Mouse (Mus musculus) heart, adult 2 months (tissue): ENCODE results near the gene Dhx58. TPM values are rescaled to one million over a fixed set of nuclear protein-coding genes. Genes with fewer than 3 reads are reported as not detected.

Source experiments
- DNase-seq, 2 experiments: peaks; one replicate each; pipeline ENCODE4 v3.0.0; 2021
- H3K27ac ChIP-seq: fragments of 200-600 bp; 2 replicates; pipeline ENCODE4 v1.8.1; 2022
- H3K27me3 ChIP-seq: fragments of 200-500 bp; 2 replicates; pipeline ENCODE4 v1.6.1; 2012; ENCODE audit warnings: mild to moderate bottlenecking, low read length, inconsistent platforms, mixed read lengths; ENCODE audit not compliant: control insufficient read depth, insufficient read depth
- H3K36me3 ChIP-seq: fragments of 200-500 bp; 2 replicates; pipeline ENCODE4 v1.6.1; 2012; ENCODE audit warnings: low read length, inconsistent platforms; ENCODE audit not compliant: control insufficient read depth, insufficient read depth
- H3K4me1 ChIP-seq: fragments of 200-500 bp; 2 replicates; pipeline ENCODE4 v1.6.1; 2011; ENCODE audit warnings: low read length; ENCODE audit not compliant: control insufficient read depth, insufficient read depth
- H3K4me3 ChIP-seq: fragments of 200-600 bp; 2 replicates; pipeline ENCODE4 v1.8.1; 2022
- H3K79me2 ChIP-seq: fragments of 200-500 bp; replicated peaks from 2 replicates; pipeline ENCODE4 v1.6.1; 2012; ENCODE audit warnings: mild to moderate bottlenecking, inconsistent platforms, low read length, moderate library complexity, mixed read lengths; ENCODE audit not compliant: control insufficient read depth, insufficient read depth
- H3K9ac ChIP-seq: fragments of 200-500 bp; 2 replicates; pipeline ENCODE4 v1.6.1; 2012; ENCODE audit warnings: low read depth, mild to moderate bottlenecking, control low read depth, inconsistent platforms, low read length, mixed read lengths
- CTCF ChIP-seq: fragments of 200-600 bp; IDR thresholded peaks from 2 replicates; pipeline ENCODE4 v1.8.1; 2022; ENCODE audit warnings: antibody characterized with exemption, mild to moderate bottlenecking, moderate library complexity
- EP300 ChIP-seq: fragments of 200-500 bp; IDR thresholded peaks from 2 replicates; pipeline ENCODE4 v1.6.1; 2011; ENCODE audit warnings: low read depth, low read length, control low read depth; ENCODE audit not compliant: insufficient read depth
- POLR2A ChIP-seq: fragments of 200-500 bp; IDR thresholded peaks from 2 replicates; pipeline ENCODE4 v1.6.1; 2011; ENCODE audit warnings: mild to moderate bottlenecking, low read depth, low read length, control low read depth; ENCODE audit not compliant: insufficient read depth
- WGBS: fragments of 180-500 bp; shearing (Covaris S2); methylation state at CpG from one replicate; pipeline ENCODE4 v1.1.7; 2018; 5-methylcytosine and 5-hydroxymethylcytosine counted together
- intact Hi-C: fragments of 180-260 bp; cut with DNase I; formaldehyde crosslinking; loops from one replicate; pipeline ENCODE4 v1.15.1; 2025
- polyA plus RNA-seq: library from polyadenylated mRNA; depleted of rRNA; stranded (reverse); fragments of >200 nt; gene quantifications from 2 replicates; pipeline ENCODE4 v1.2.3, GENCODE M21; 2012
- total RNA-seq, 2 experiments: library from RNA; stranded (reverse); gene quantifications; 2 replicates each; pipeline ENCODE4 v1.2.3; 2021

Dhx58 gene
- total and polyA plus RNA-seq, 3 experiments: 0.55 to 2.8 (median 0.70) TPM

- Histone ChIP-seq H3K27me3 (no peaks in the 10 kb centered on the region), H3K4me1 (peaks cover 32% of the 10 kb centered on the region), H3K27ac (no peak overlapping the region), H3K36me3 (peaks cover 22% of the 10 kb centered on the region), H3K9ac (no peak overlapping the region), H3K4me3 (no peak overlapping the region), H3K79me2 (no peaks in the 10 kb centered on the region)
- no peak for TF ChIP-seq CTCF
- TF ChIP-seq POLR2A: no peak
- no peak for TF ChIP-seq EP300
- no peak for DNase-seq
- intact Hi-C loops: loop anchor here (1.0 to 10.0 kb wide), 2 partner anchors 21 to 458 kb away; partner anchors contain the start of genes Ccr10, Cntnap1 and Plekhh3
- 76% methylated on average over 3 of the region's 3 CpGs for WGBS
Observed at GRCm38 (mm10) chr11:100716649-100717048, 12.6 kb upstream of the Dhx58 start.

DNA sequence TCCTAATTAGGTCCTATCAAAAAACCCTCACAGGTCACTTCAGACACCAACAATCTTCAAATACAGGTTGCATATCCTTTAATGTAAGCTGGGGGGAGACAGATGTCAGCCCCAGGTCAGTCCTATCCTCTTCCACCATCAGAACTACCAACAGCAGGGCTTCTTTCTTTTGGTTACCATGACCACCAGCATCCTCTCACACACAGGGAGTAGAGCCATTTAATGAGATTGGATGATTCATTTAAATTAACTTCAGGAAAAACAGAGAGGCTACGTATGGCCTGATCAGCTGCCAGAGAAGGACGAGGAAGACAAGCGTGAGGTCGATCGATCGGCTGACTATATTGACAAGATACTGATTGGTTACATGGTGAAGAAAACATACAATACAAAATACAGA, 10.9 kb upstream of the Dhx58 start:
- no peak overlapping the region; the same call in 1 of the 2 replicates for H3K27ac ChIP-seq
- H3K9ac ChIP-seq: no peak overlapping the region
- H3K4me1 ChIP-seq: peaks cover 18% of the 10 kb centered on the region
- H3K79me2 ChIP-seq: no peaks in the 10 kb centered on the region
- WGBS: 91% methylated on average over 6 of the region's 6 CpGs
- no peak for TF ChIP-seq EP300
- no peak for TF ChIP-seq CTCF
- TF ChIP-seq POLR2A: no peak
- no peak overlapping the region for H3K4me3 ChIP-seq
- DNase-seq: no peak
- H3K36me3 ChIP-seq: peaks cover 11% of the 10 kb centered on the region; the same call in 1 of the 2 replicates
- intact Hi-C loops: loop anchor here (1.0 to 10.0 kb wide), 3 partner anchors 46 to 460 kb away; partner anchors contain the start of genes Ccr10, Cntnap1 and Plekhh3
- no peaks in the 10 kb centered on the region for H3K27me3 ChIP-seq

- Histone ChIP-seq H3K79me2 (no peaks in the 10 kb centered on the region), H3K36me3 (peaks cover 7% of the 10 kb centered on the region; the same call in 1 of the 2 replicates), H3K27ac (peak overlapping the region; percentile 89), H3K9ac (peak overlapping the region; percentile 11; the same call in 1 of the 2 replicates), H3K4me3 (peak overlapping the region; percentile 53), H3K27me3 (no peaks in the 10 kb centered on the region), H3K4me1 (peaks cover 14% of the 10 kb centered on the region)
- TF ChIP-seq CTCF (peak; percentile 91), EP300 (peak; percentile 93), POLR2A (no peak)
- WGBS: 36% methylated on average over 6 of the region's 6 CpGs
- intact Hi-C loops: loop anchor here (1.0 to 10.0 kb wide), 3 partner anchors 47 to 460 kb away; partner anchors contain the start of genes Ccr10, Cntnap1 and Plekhh3
- peak; percentile 82 to 85 for DNase-seq
Observed at GRCm38 (mm10) chr11:100714534-100714915, 10.5 kb upstream of the Dhx58 start.

GRCm38 (mm10) chr11:100713735-100714533, 9.9 kb upstream of the Dhx58 start, which contains the start of gene Hspb9:
Gene Hspb9, plus strand, starts transcription at chr11:100713850.
- DNase-seq: peak; percentile 85 to 88
- no peaks in the 10 kb centered on the region for H3K79me2 ChIP-seq
- H3K27me3 ChIP-seq: no peaks in the 10 kb centered on the region
- peaks cover 1% of the 10 kb centered on the region; the same call in 1 of the 2 replicates for H3K36me3 ChIP-seq
- peak within 1 kb of the TSS; percentile 53 for H3K4me3 ChIP-seq
- 15% methylated on average over 38 of the region's 38 CpGs for WGBS
- H3K27ac ChIP-seq: peak within 1 kb of the TSS; percentile 89
- intact Hi-C loops: loop anchor here (1.0 to 10.0 kb wide), 3 partner anchors 47 to 461 kb away; partner anchors contain the start of genes Ccr10, Cntnap1 and Plekhh3
- TF ChIP-seq POLR2A (peak; percentile 83), CTCF (no peak), EP300 (0 out of 2 replicates have a peak, but pooled peaks have one; percentile 10)
- H3K4me1 ChIP-seq: peaks cover 11% of the 10 kb centered on the region
- peak within 1 kb of the TSS; percentile 63 for H3K9ac ChIP-seq

GRCm38 (mm10) chr11:100713174-100713573, 9.1 kb upstream of the Dhx58 start:
- Histone ChIP-seq H3K27me3 (no peaks in the 10 kb centered on the region), H3K79me2 (no peaks in the 10 kb centered on the region), H3K36me3 (no peaks in the 10 kb centered on the region), H3K4me1 (peaks cover 7% of the 10 kb centered on the region), H3K4me3 (peak overlapping the region; percentile 53), H3K9ac (peak overlapping the region; percentile 63), H3K27ac (peak overlapping the region; percentile 89)
- DNase-seq: no peak
- TF ChIP-seq CTCF (no peak), EP300 (no peak), POLR2A (no peak)
- 75% methylated on average over 4 of the region's 4 CpGs for WGBS
- intact Hi-C loops: loop anchor here (10.0 kb wide), 1 partner anchor 462 kb away; the partner anchor contains the start of genes Ccr10, Cntnap1 and Plekhh3
